Mouse (Mus musculus) C2C12 (cell line): Measurements from ENCODE around the gene Onecut3. TPM values are rescaled to one million over a fixed set of nuclear protein-coding genes. Genes with fewer than 3 reads are reported as not detected.

Experiments
- H3K27me3 ChIP-seq: one replicate; pipeline ENCODE4 v1.6.1; 2011; ENCODE audit not compliant: control insufficient read depth, insufficient read depth, insufficient read length
- H3K36me3 ChIP-seq: one replicate; pipeline ENCODE4 v1.6.1; 2011; ENCODE audit not compliant: control insufficient read depth, insufficient read depth
- H3K4me3 ChIP-seq: one replicate; pipeline ENCODE4 v1.5.1; 2011; ENCODE audit warnings: mild to moderate bottlenecking, control low read depth; ENCODE audit not compliant: poor library complexity, insufficient read depth, severe bottlenecking
- H3K79me2 ChIP-seq: one replicate; pipeline ENCODE4 v1.6.1; 2011; ENCODE audit not compliant: control insufficient read depth, insufficient read depth
- H3K79me3 ChIP-seq: one replicate; pipeline ENCODE4 v1.6.1; 2011; ENCODE audit warnings: low read depth, control low read depth
- H3ac ChIP-seq: one replicate; pipeline ENCODE3; 2011; ENCODE audit warnings: low read depth; ENCODE audit not compliant: control insufficient read depth, insufficient read length
- CEBPB ChIP-seq: IDR thresholded peaks from one replicate; pipeline ENCODE4 v1.6.1; 2011; ENCODE audit warnings: low read depth, mild to moderate bottlenecking, control low read depth, moderate library complexity
- CTCF ChIP-seq: IDR thresholded peaks from one replicate; pipeline ENCODE4 v1.5.1; 2011; ENCODE audit not compliant: control insufficient read depth, insufficient read depth, insufficient read length
- FOSL1 ChIP-seq: IDR thresholded peaks from one replicate; pipeline ENCODE4 v1.8.0; 2011; ENCODE audit warnings: mild to moderate bottlenecking, low read length; ENCODE audit not compliant: poor library complexity, insufficient read depth, severe bottlenecking
- MAX ChIP-seq: IDR thresholded peaks from one replicate; pipeline ENCODE4 v1.6.1; 2011; ENCODE audit warnings: mild to moderate bottlenecking, control low read depth
- MYOD1 ChIP-seq: IDR thresholded peaks from one replicate; pipeline ENCODE4 v1.6.1; 2011; ENCODE audit warnings: low read depth; ENCODE audit not compliant: control insufficient read depth, insufficient read length
- MYOG ChIP-seq: IDR thresholded peaks from one replicate; pipeline ENCODE4 v1.6.1; 2011; ENCODE audit not compliant: control insufficient read depth, insufficient read length; ENCODE audit errors: extremely low read depth
- USF1 ChIP-seq: IDR thresholded peaks from one replicate; pipeline ENCODE4 v1.6.1; 2011; ENCODE audit warnings: low read depth, mild to moderate bottlenecking, control low read depth, moderate library complexity
- polyA plus RNA-seq: library from polyadenylated mRNA; unstranded; fragments of >200 nt; fragmentation: generic; extraction: Trizol; gene quantifications from one replicate; pipeline ENCODE4 v1.2.1, GENCODE M21; 2012; ENCODE audit warnings: missing spikeins

Onecut3 gene
- polyA plus RNA-seq, 1 experiment = not detected

DNA sequence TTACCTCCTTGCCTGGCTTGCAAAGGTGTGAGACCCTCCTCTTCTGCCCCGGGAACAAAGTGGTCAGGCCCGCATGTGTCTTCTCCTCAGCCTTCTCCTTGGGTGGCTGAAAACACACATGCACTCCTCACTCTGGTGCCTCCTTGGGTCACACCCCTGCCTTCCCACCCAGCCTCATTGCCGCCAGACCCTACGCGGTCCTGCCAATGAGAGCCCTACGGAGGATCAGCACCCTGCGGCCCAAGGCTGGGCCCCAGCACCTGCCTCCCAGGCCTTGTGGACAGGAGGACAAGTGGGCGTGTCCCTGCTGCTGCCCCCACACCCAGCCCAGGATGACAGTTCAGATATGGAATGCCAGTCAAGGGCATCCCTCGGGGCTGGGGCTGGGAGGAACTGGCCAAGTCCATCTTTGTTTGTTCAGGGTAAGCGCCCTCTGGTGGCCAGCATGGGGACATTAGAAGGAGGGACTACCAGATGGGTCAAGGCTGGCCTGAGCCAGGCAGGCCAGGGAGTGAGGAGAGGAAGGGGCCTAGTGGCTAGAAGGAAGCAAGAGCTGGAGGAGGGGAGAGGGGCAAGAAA, 53.9 kb downstream of the Onecut3 start:
- peaks cover 13% of the 10 kb centered on the region for H3K79me3 ChIP-seq
- H3ac ChIP-seq = no peak overlapping the region
- H3K4me3 ChIP-seq = no peak overlapping the region
- peaks cover 28% of the 10 kb centered on the region for H3K79me2 ChIP-seq
- TF ChIP-seq CTCF = peak; percentile 60
- TF ChIP-seq MYOD1 = no peak
- H3K27me3 ChIP-seq = no peaks in the 10 kb centered on the region
- peaks cover 29% of the 10 kb centered on the region for H3K36me3 ChIP-seq

DNA sequence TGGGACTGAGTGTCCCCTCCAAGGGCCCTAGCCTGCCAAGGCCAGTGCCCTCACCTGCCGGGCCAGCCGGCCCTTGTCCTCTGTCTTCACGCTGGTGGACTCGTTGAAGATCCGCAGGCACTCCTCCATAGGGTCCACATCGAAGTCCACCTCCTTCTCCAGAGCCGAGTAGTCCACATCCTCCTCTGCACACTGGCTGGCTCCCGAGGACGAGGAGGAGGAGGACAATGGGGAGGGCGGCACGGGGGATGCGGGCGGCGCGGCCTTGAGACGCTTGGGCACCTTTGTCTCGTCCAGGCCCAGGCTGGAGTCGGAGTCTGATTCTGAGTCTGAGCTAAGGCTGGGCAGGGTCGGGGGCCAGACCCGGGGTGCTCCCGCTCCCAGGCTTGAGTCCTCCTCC, 54.6 kb downstream of the Onecut3 start:
- TF ChIP-seq CTCF (no peak), MYOG (no peak), MYOD1 (no peak)

DNA sequence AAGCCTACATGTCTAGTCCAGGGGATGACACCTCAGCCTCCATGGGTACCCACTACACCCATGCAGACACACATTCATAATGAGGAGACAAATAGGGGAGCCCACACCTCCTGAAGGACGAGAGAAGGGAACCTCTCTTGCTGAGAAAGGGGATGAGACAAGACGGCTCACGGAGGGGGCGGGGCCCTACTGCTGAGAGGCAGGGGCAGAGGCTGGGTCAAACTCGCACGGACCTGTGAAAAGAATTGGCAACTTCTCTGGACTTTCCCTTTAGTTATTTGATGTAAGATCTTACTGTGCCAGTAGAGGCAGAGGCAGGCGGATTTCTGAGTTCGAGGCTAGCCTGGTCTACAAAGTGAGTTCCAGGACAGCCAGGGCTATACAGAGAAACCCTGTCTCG, 57.7 kb downstream of the Onecut3 start:
- H3K27me3 ChIP-seq = no peaks in the 10 kb centered on the region
- H3ac ChIP-seq = no peak overlapping the region
- no peak overlapping the region for H3K4me3 ChIP-seq
- peaks cover 7% of the 10 kb centered on the region for H3K36me3 ChIP-seq
- H3K79me2 ChIP-seq = peaks cover 67% of the 10 kb centered on the region
- peaks cover 45% of the 10 kb centered on the region for H3K79me3 ChIP-seq
- TF ChIP-seq MAX (no peak), CTCF (no peak), CEBPB (no peak)

More for the DNA sequence above, 54.6 kb downstream of the Onecut3 start:
- Histone ChIP-seq H3K79me3 (peaks cover 20% of the 10 kb centered on the region), H3ac (no peak overlapping the region), H3K36me3 (peaks cover 23% of the 10 kb centered on the region), H3K27me3 (no peaks in the 10 kb centered on the region), H3K79me2 (peaks cover 36% of the 10 kb centered on the region), H3K4me3 (no peak overlapping the region)

DNA sequence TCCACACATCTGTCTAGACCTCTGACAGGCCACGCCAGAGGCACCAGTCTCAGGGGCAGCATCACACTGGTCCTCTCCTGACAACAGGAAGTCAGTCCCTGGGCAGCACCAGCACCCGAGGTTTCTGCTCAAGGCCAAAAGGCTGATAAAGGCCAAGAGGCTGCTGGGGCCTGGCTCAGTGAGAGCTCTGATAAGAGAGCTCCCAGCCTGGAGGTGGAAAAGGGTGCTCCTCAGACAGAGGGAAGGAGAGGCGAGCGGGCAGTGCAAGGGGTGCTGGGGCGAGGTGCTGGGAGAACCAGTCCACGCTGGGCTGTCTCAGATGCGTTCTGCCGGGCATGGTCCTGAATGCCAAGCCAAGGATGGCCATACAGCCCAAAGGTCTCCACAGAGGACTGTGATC, 58.9 kb downstream of the Onecut3 start:
- no peaks in the 10 kb centered on the region for H3K27me3 ChIP-seq
- no peaks in the 10 kb centered on the region for H3K36me3 ChIP-seq
- TF ChIP-seq MYOG = no peak
- no peak for TF ChIP-seq CEBPB
- TF ChIP-seq MYOD1 = no peak
- no peak for TF ChIP-seq FOSL1
- TF ChIP-seq MAX = no peak
- no peak for TF ChIP-seq CTCF
- TF ChIP-seq USF1 = no peak
- H3K79me3 ChIP-seq = peaks cover 56% of the 10 kb centered on the region
- no peak overlapping the region for H3ac ChIP-seq
- H3K4me3 ChIP-seq = no peak overlapping the region
- peaks cover 79% of the 10 kb centered on the region for H3K79me2 ChIP-seq

DNA sequence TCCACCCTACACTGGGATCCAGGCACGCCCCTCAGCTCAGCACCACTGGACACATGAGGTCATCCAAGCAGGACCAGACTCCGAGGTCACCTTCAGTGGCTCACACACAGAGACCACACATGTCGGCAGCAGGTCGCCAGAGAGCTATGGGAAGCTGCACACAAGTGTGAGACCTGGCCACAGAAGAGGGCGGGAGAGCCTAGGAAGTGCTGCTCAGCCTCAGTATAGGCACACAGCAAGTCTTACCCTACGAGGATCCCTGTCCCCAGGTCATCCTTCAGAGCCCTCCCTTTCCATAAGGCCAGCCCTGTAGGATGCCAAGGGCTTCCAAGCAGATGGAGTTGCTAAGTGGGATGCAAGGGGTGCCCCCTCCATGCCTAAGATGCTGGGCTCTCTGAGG, 59.4 kb downstream of the Onecut3 start:
- Histone ChIP-seq H3K27me3 (no peaks in the 10 kb centered on the region), H3ac (no peak overlapping the region), H3K36me3 (no peaks in the 10 kb centered on the region), H3K79me2 (peaks cover 83% of the 10 kb centered on the region), H3K4me3 (no peak overlapping the region), H3K79me3 (peaks cover 60% of the 10 kb centered on the region)
- TF ChIP-seq CEBPB (no peak), FOSL1 (no peak), MYOD1 (no peak), CTCF (no peak), USF1 (no peak), MAX (no peak), MYOG (no peak)

DNA sequence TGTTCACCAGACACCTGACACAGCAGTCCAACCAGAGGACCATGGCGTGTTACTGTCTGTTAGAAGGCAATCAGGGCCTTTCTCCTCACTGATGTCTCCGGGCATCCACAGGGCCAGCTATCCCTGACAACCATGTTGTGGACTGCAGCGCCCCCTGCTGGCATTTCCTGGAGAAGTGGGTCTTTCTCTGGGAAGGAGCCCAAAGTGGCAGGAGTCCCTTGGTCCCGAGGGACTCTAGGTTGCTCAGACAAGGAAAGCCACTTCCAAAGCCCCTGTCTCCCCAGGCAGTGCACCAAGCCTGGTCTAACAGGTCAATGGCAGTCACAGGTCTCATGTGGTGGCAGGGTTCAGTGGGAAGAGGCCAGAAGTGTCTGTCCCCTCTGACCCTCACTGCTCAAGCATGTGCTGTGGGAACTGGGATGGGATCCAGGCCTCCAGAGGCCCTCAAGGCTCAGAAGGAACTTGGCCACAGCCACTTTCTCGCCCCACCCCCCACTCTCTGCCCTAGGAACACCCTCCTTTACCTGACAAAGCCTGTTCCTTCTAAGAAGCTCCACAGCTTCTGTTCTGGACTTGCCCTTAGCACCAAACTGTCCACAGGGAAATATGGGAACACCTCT, 62.8 kb downstream of the Onecut3 start:
- Histone ChIP-seq H3ac (no peak overlapping the region), H3K79me2 (peaks cover 90% of the 10 kb centered on the region), H3K79me3 (peaks cover 74% of the 10 kb centered on the region), H3K4me3 (no peak overlapping the region), H3K36me3 (no peaks in the 10 kb centered on the region), H3K27me3 (no peaks in the 10 kb centered on the region)
- TF ChIP-seq MYOD1 (no peak), CTCF (peak; percentile 70)
